Mouse (Mus musculus): Measurements from ENCODE around the gene Als2cr12.
"Not testable (repeated sequence)": the region's sequence is repeated elsewhere in the genome, so short reads cannot be mapped to it uniquely, and the experiment has no call there.

Gene Als2cr12

GRCm38 (mm10) chr1:58719356-58719945 lies 23.7 kb upstream of the Als2cr12 start:
- DNase-seq (ENCODE audit: low read depth) = peak; percentile 51

GRCm38 (mm10) chr1:58717589-58718270 lies 21.9 kb upstream of the Als2cr12 start:
- peak; percentile 17 for DNase-seq (ENCODE audit: low read depth)

GRCm38 (mm10) chr1:58716883-58717220 lies 21.1 kb upstream of the Als2cr12 start:
- DNase-seq (ENCODE audit: low read depth) = peak; percentile 25

- peak; percentile 62 for DNase-seq (ENCODE audit: low read depth)
Measured at GRCm38 (mm10) chr1:58716162-58716882, 20.5 kb upstream of the Als2cr12 start.

GRCm38 (mm10) chr1:58715536-58715935 lies 19.7 kb upstream of the Als2cr12 start:
- DNase-seq (ENCODE audit: low read depth) = peak; percentile 56

GRCm38 (mm10) chr1:58714361-58714760 lies 18.6 kb upstream of the Als2cr12 start:
- no peak for DNase-seq (ENCODE audit: low read depth)

GRCm38 (mm10) chr1:58713893-58714231 lies 18.1 kb upstream of the Als2cr12 start:
- DNase-seq (ENCODE audit: low read depth) = no peak

GRCm38 (mm10) chr1:58713081-58713892 lies 17.5 kb upstream of the Als2cr12 start:
- peak; percentile 64 for DNase-seq (ENCODE audit: low read depth)

- peak; percentile 86 for DNase-seq (ENCODE audit: low read depth)
Measured at GRCm38 (mm10) chr1:58712076-58713061, 16.6 kb upstream of the Als2cr12 start.

- DNase-seq (ENCODE audit: low read depth) = peak; percentile 81
Measured at GRCm38 (mm10) chr1:58711365-58712016, 15.7 kb upstream of the Als2cr12 start, which contains the start of gene Cflar. Cflar (plus strand) TSS chr1:58711508.

GRCm38 (mm10) chr1:58710711-58711364 lies 15.0 kb upstream of the Als2cr12 start:
- DNase-seq (ENCODE audit: low read depth) = no peak

- DNase-seq (ENCODE audit: low read depth) = not testable (repeated sequence)
Measured at GRCm38 (mm10) chr1:58710043-58710442, 14.3 kb upstream of the Als2cr12 start.

GRCm38 (mm10) chr1:58700580-58701162 lies 4.9 kb upstream of the Als2cr12 start:
- not testable (repeated sequence) for DNase-seq (ENCODE audit: low read depth)

GRCm38 (mm10) chr1:58699988-58700387 lies 4.2 kb upstream of the Als2cr12 start:
- no peak for DNase-seq (ENCODE audit: low read depth)

- DNase-seq (ENCODE audit: low read depth) = no peak
Measured at GRCm38 (mm10) chr1:58698781-58699180, 3.0 kb upstream of the Als2cr12 start.

GRCm38 (mm10) chr1:58697607-58698006 lies 1.8 kb upstream of the Als2cr12 start:
- DNase-seq (ENCODE audit: low read depth) = peak; percentile 64

- DNase-seq (ENCODE audit: low read depth) = no peak
Measured at GRCm38 (mm10) chr1:58693696-58694095, 2.1 kb downstream of the Als2cr12 start.

GRCm38 (mm10) chr1:58691718-58692117 lies 4.1 kb downstream of the Als2cr12 start:
- DNase-seq (ENCODE audit: low read depth) = not testable (repeated sequence)

GRCm38 (mm10) chr1:58690834-58691488 lies 4.8 kb downstream of the Als2cr12 start:
- DNase-seq (ENCODE audit: low read depth) = not testable (repeated sequence)

Data from naive thymus-derived CD4-positive, alpha-beta T cell, adult 2 months (primary cell).